Mouse (Mus musculus): ENCODE data around the gene Entpd5. TPM values are rescaled to one million over a fixed set of nuclear protein-coding genes. Genes with fewer than 3 reads are reported as not detected.

Gene Entpd5
- polyA plus RNA-seq, 2 experiments, result 7.7 to 12.2 TPM

GRCm38 (mm10) chr12:84404541-84404940, 4.3 kb downstream of the Entpd5 start:
- DNase-seq (ENCODE audit: low spot score) (no peak), ATAC-seq (ENCODE audit: low FRiP score, low read depth) (no peak)
- no peaks in the 10 kb centered on the region for H3K36me3 ChIP-seq (ENCODE audit: control insufficient read depth, insufficient read depth, low read length)
- H3K4me1 ChIP-seq (ENCODE audit: control insufficient read depth, insufficient read depth, low read length), result peaks cover 3% of the 10 kb centered on the region; the same call in 1 of the 2 replicates
- no peaks in the 10 kb centered on the region for H3K9me3 ChIP-seq (ENCODE audit: control insufficient read depth, low read length)
- no peak overlapping the region for H3K4me3 ChIP-seq (replicated peaks; ENCODE audit: low read length)
- 92% methylated on average over 6 of the region's 6 CpGs for WGBS
- no peaks in the 10 kb centered on the region for H3K27me3 ChIP-seq (ENCODE audit: control insufficient read depth, insufficient read depth, low read length)
- H3K27ac ChIP-seq (replicated peaks; ENCODE audit: low read depth, low read length), result no peak overlapping the region
- no peak for TF ChIP-seq POLR2A (IDR thresholded peaks at IDR 0.05; ENCODE audit: borderline replicate concordance, extremely low read depth, insufficient read depth, insufficient read length)
- no peak overlapping the region for H3K9ac ChIP-seq (ENCODE audit: low read depth, low read length, severe bottlenecking)
- H3K4me2 ChIP-seq (replicated peaks; ENCODE audit: low read depth, low read length, severe bottlenecking), result no peak overlapping the region

GRCm38 (mm10) chr12:84402923-84403322, 5.9 kb downstream of the Entpd5 start:
- ATAC-seq (ENCODE audit: low FRiP score, low read depth), result no peak
- Histone ChIP-seq H3K4me3 (replicated peaks; ENCODE audit: low read length) (no peak overlapping the region), H3K9ac (ENCODE audit: low read depth, low read length, severe bottlenecking) (no peak overlapping the region), H3K4me1 (ENCODE audit: control insufficient read depth, insufficient read depth, low read length) (peaks cover 3% of the 10 kb centered on the region; the same call in 1 of the 2 replicates), H3K27me3 (ENCODE audit: control insufficient read depth, insufficient read depth, low read length) (no peaks in the 10 kb centered on the region), H3K4me2 (replicated peaks; ENCODE audit: low read depth, low read length, severe bottlenecking) (no peak overlapping the region), H3K9me3 (ENCODE audit: control insufficient read depth, low read length) (no peaks in the 10 kb centered on the region), H3K36me3 (ENCODE audit: control insufficient read depth, insufficient read depth, low read length) (no peaks in the 10 kb centered on the region), H3K27ac (replicated peaks; ENCODE audit: low read depth, low read length) (no peak overlapping the region)
- no peak for TF ChIP-seq POLR2A (IDR thresholded peaks at IDR 0.05; ENCODE audit: borderline replicate concordance, extremely low read depth, insufficient read depth, insufficient read length)
- 72% methylated on average over 9 of the region's 9 CpGs for WGBS
- DNase-seq (ENCODE audit: low spot score), result no peak

GRCm38 (mm10) chr12:84400653-84401052, 8.2 kb downstream of the Entpd5 start:
- Histone ChIP-seq H3K9ac (ENCODE audit: low read depth, low read length, severe bottlenecking) (no peak overlapping the region), H3K4me3 (replicated peaks; ENCODE audit: low read length) (no peak overlapping the region), H3K4me1 (ENCODE audit: control insufficient read depth, insufficient read depth, low read length) (no peaks in the 10 kb centered on the region), H3K27ac (replicated peaks; ENCODE audit: low read depth, low read length) (no peak overlapping the region), H3K4me2 (replicated peaks; ENCODE audit: low read depth, low read length, severe bottlenecking) (no peak overlapping the region), H3K9me3 (ENCODE audit: control insufficient read depth, low read length) (no peaks in the 10 kb centered on the region), H3K36me3 (ENCODE audit: control insufficient read depth, insufficient read depth, low read length) (no peaks in the 10 kb centered on the region), H3K27me3 (ENCODE audit: control insufficient read depth, insufficient read depth, low read length) (no peaks in the 10 kb centered on the region)
- ATAC-seq (ENCODE audit: low FRiP score, low read depth) (no peak), DNase-seq (ENCODE audit: low spot score) (no peak)
- no peak for TF ChIP-seq POLR2A (IDR thresholded peaks at IDR 0.05; ENCODE audit: borderline replicate concordance, extremely low read depth, insufficient read depth, insufficient read length)
- WGBS, result 70% methylated on average over 3 of the region's 3 CpGs

- DNase-seq (ENCODE audit: low spot score) (no peak), ATAC-seq (ENCODE audit: low FRiP score, low read depth) (no peak)
- H3K4me1 ChIP-seq (ENCODE audit: control insufficient read depth, insufficient read depth, low read length), result no peaks in the 10 kb centered on the region
- no peaks in the 10 kb centered on the region for H3K36me3 ChIP-seq (ENCODE audit: control insufficient read depth, insufficient read depth, low read length)
- no peak overlapping the region for H3K4me3 ChIP-seq (replicated peaks; ENCODE audit: low read length)
- WGBS, result 83% methylated on average over 3 of the region's 3 CpGs
- TF ChIP-seq POLR2A (IDR thresholded peaks at IDR 0.05; ENCODE audit: borderline replicate concordance, extremely low read depth, insufficient read depth, insufficient read length), result no peak
- H3K27ac ChIP-seq (replicated peaks; ENCODE audit: low read depth, low read length), result no peak overlapping the region
- H3K27me3 ChIP-seq (ENCODE audit: control insufficient read depth, insufficient read depth, low read length), result no peaks in the 10 kb centered on the region
- H3K9ac ChIP-seq (ENCODE audit: low read depth, low read length, severe bottlenecking), result no peak overlapping the region
- H3K9me3 ChIP-seq (ENCODE audit: control insufficient read depth, low read length), result no peaks in the 10 kb centered on the region
- no peak overlapping the region for H3K4me2 ChIP-seq (replicated peaks; ENCODE audit: low read depth, low read length, severe bottlenecking)
Observed at GRCm38 (mm10) chr12:84400068-84400467, 8.8 kb downstream of the Entpd5 start.

- H3K9me3 ChIP-seq (ENCODE audit: control insufficient read depth, low read length), result no peaks in the 10 kb centered on the region
- ATAC-seq (ENCODE audit: low FRiP score, low read depth) (no peak), DNase-seq (ENCODE audit: low spot score) (no peak)
- no peak overlapping the region for H3K27ac ChIP-seq (replicated peaks; ENCODE audit: low read depth, low read length)
- no peak for TF ChIP-seq POLR2A (IDR thresholded peaks at IDR 0.05; ENCODE audit: borderline replicate concordance, extremely low read depth, insufficient read depth, insufficient read length)
- H3K27me3 ChIP-seq (ENCODE audit: control insufficient read depth, insufficient read depth, low read length), result no peaks in the 10 kb centered on the region
- no peaks in the 10 kb centered on the region for H3K36me3 ChIP-seq (ENCODE audit: control insufficient read depth, insufficient read depth, low read length)
- H3K4me2 ChIP-seq (replicated peaks; ENCODE audit: low read depth, low read length, severe bottlenecking), result no peak overlapping the region
- H3K4me3 ChIP-seq (replicated peaks; ENCODE audit: low read length), result no peak overlapping the region
- no peaks in the 10 kb centered on the region for H3K4me1 ChIP-seq (ENCODE audit: control insufficient read depth, insufficient read depth, low read length)
- WGBS, result 71% methylated on average over 9 of the region's 9 CpGs
- H3K9ac ChIP-seq (ENCODE audit: low read depth, low read length, severe bottlenecking), result no peak overlapping the region
Observed at GRCm38 (mm10) chr12:84399663-84400062, 9.2 kb downstream of the Entpd5 start.

- no peak for DNase-seq (ENCODE audit: low spot score)
- no peaks in the 10 kb centered on the region for H3K27me3 ChIP-seq (ENCODE audit: control insufficient read depth, insufficient read depth, low read length)
- H3K36me3 ChIP-seq (ENCODE audit: control insufficient read depth, insufficient read depth, low read length), result no peaks in the 10 kb centered on the region
- WGBS, result 64% methylated on average over 9 of the region's 9 CpGs
- H3K4me3 ChIP-seq (replicated peaks; ENCODE audit: low read length), result no peak overlapping the region
- no peak for TF ChIP-seq POLR2A (IDR thresholded peaks at IDR 0.05; ENCODE audit: borderline replicate concordance, extremely low read depth, insufficient read depth, insufficient read length)
- no peak overlapping the region for H3K4me2 ChIP-seq (replicated peaks; ENCODE audit: low read depth, low read length, severe bottlenecking)
- ATAC-seq (ENCODE audit: low FRiP score, low read depth), result no peak
- no peak overlapping the region for H3K27ac ChIP-seq (replicated peaks; ENCODE audit: low read depth, low read length)
- H3K4me1 ChIP-seq (ENCODE audit: control insufficient read depth, insufficient read depth, low read length), result no peaks in the 10 kb centered on the region
- H3K9me3 ChIP-seq (ENCODE audit: control insufficient read depth, low read length), result no peaks in the 10 kb centered on the region
- H3K9ac ChIP-seq (ENCODE audit: low read depth, low read length, severe bottlenecking), result no peak overlapping the region
Observed at GRCm38 (mm10) chr12:84399135-84399534, 9.7 kb downstream of the Entpd5 start.

Measured in limb, embryonic 14.5 days (tissue).